Mouse (Mus musculus) liver, embryonic 14.5 days (tissue): ENCODE measurements around the gene Tifab. TPM values are rescaled to one million over a fixed set of nuclear protein-coding genes. Genes with fewer than 3 reads are reported as not detected.
A peak's percentile ranks its signal among the peaks of the same experiment; 100 is the strongest.

Experiments
- ATAC-seq: fragments of 200-750 bp; cut with Nextera tagmentation; 2 replicates; pipeline ENCODE4 v1.8.0; 2017; ENCODE audit warnings: moderate number of reproducible peaks, mild to moderate bottlenecking, moderate library complexity; ENCODE audit not compliant: insufficient read depth
- DNase-seq, 3 experiments: peaks; one replicate each; pipeline ENCODE4 v3.0.0-alpha.2; 2012 to 2013; ENCODE audit warnings: low read depth in 3 of 3, low spot score in 3 of 3
- H3K27ac ChIP-seq: fragments of 300-500 bp; sonication (generic); 2 replicates; pipeline ENCODE4 v1.5.1; 2014; ENCODE audit warnings: moderate library complexity, mild to moderate bottlenecking, control low read depth, inconsistent platforms
- H3K27me3 ChIP-seq: fragments of 300-500 bp; sonication (generic); 2 replicates; pipeline ENCODE4 v1.6.1; 2014; ENCODE audit warnings: mild to moderate bottlenecking, low read length, moderate library complexity; ENCODE audit not compliant: control insufficient read depth, insufficient read depth
- H3K36me3 ChIP-seq: fragments of 300-500 bp; sonication (generic); replicated peaks from 2 replicates; pipeline ENCODE4 v1.6.1; 2014; ENCODE audit warnings: low read depth; ENCODE audit not compliant: control insufficient read depth, insufficient read depth
- H3K4me1 ChIP-seq, 2 experiments: fragments of 200-500 bp in 1 of 2; fragments of 300-500 bp in 1 of 2; sonication (generic) in 1 of 2; replicated peaks; 2 replicates each; pipeline ENCODE4 v1.6.1; 2012 to 2014; ENCODE audit warnings: antibody characterized with exemption in 1 of 2, inconsistent platforms in 1 of 2, low read length in 1 of 2; ENCODE audit not compliant: control insufficient read depth in 2 of 2, insufficient read depth in 2 of 2
- H3K4me2 ChIP-seq: fragments of 300-500 bp; sonication (generic); 2 replicates; pipeline ENCODE4 v1.6.1; 2014; ENCODE audit warnings: low read depth, mild to moderate bottlenecking, control low read depth, moderate library complexity
- H3K4me3 ChIP-seq, 2 experiments: fragments of 200-500 bp in 1 of 2; fragments of 300-500 bp in 1 of 2; sonication (generic) in 1 of 2; 2 replicates each; pipeline ENCODE4 v1.5.1; 2012 to 2014; ENCODE audit warnings: low read depth in 2 of 2, low read length in 2 of 2, mild to moderate bottlenecking in 2 of 2, control low read depth in 1 of 2, inconsistent platforms in 1 of 2, moderate library complexity in 1 of 2; ENCODE audit not compliant: insufficient read depth in 1 of 2
- H3K9ac ChIP-seq: fragments of 300-500 bp; sonication (generic); replicated peaks from 2 replicates; pipeline ENCODE4 v1.6.1; 2014; ENCODE audit warnings: mild to moderate bottlenecking, control low read depth, moderate library complexity
- H3K9me3 ChIP-seq: fragments of 300-500 bp; sonication (generic); 2 replicates; pipeline ENCODE4 v1.6.1; 2016; ENCODE audit warnings: low read length, mixed read lengths; ENCODE audit not compliant: control insufficient read depth
- CTCF ChIP-seq: IDR thresholded peaks from 2 replicates; pipeline ENCODE4 v1.5.1; 2016; ENCODE audit warnings: antibody characterized with exemption, low read depth, control low read depth
- EP300 ChIP-seq: IDR thresholded peaks from 2 replicates; pipeline ENCODE4 v1.6.1; 2016; ENCODE audit warnings: antibody characterized with exemption, low read depth
- WGBS: fragments of 180-500 bp; shearing (Covaris S2); extraction: QIAGEN DNeasy Blood & Tissue Kit; methylation state at CpG from one replicate; pipeline ENCODE4 v1.1.7; 2014; ENCODE audit not compliant: insufficient replicate concordance; 5-methylcytosine and 5-hydroxymethylcytosine counted together
- polyA plus RNA-seq, 2 experiments: library from polyadenylated mRNA; depleted of rRNA in 1 of 2; stranded (reverse) in 1 of 2; unstranded in 1 of 2; fragments of >200 nt; fragmentation: Nextera tagmentation in 1 of 2; extraction: Ambion mirVana in 1 of 2; gene quantifications; 2 replicates each; pipeline versions ENCODE4 v1.2.1 to v1.2.3; 2012 to 2014

Gene Tifab
- polyA plus RNA-seq (2012; rRNA removed) (3.2 and 3.9 TPM in 2 replicates), polyA plus RNA-seq (2014; fragmentation: Nextera tagmentation; extraction: Ambion mirVana) (1.7 and 3.0 TPM in 2 replicates)

GRCm38 (mm10) chr13:56178416-56179035 lies at the start of gene Tifab:
TSS of gene Tifab (minus strand) at chr13:56178885.
- peak within 1 kb of the TSS; percentile 16 to 48 for H3K4me3 ChIP-seq
- H3K4me2 ChIP-seq, result no peak within 1 kb of the TSS
- H3K9me3 ChIP-seq, result no peaks in the 10 kb centered on the region
- TF ChIP-seq CTCF, result no peak
- TF ChIP-seq EP300, result no peak
- no peak within 1 kb of the TSS for H3K27ac ChIP-seq
- ATAC-seq (no peak), DNase-seq (no peak)
- H3K27me3 ChIP-seq, result no peaks in the 10 kb centered on the region
- no peaks in the 10 kb centered on the region for H3K36me3 ChIP-seq
- H3K9ac ChIP-seq, result no peak within 1 kb of the TSS
- WGBS, result 61% methylated on average over 16 of the region's 16 CpGs
- H3K4me1 ChIP-seq, result peaks cover 0 to 4% of the 10 kb centered on the region in 2 experiments; a peak in 1 of 4 replicates

GRCm38 (mm10) chr13:56226175-56226954 lies 47.7 kb upstream of the Tifab start:
- peaks cover 32% of the 10 kb centered on the region for H3K27me3 ChIP-seq

GRCm38 (mm10) chr13:56223625-56224024 lies 44.9 kb upstream of the Tifab start:
- DNase-seq, result no peak
- no peak for ATAC-seq
- Histone ChIP-seq H3K27ac (no peak overlapping the region), H3K27me3 (peaks cover 49% of the 10 kb centered on the region), H3K36me3 (no peaks in the 10 kb centered on the region), H3K9me3 (no peaks in the 10 kb centered on the region), H3K9ac (no peak overlapping the region), H3K4me1 (no peaks in the 10 kb centered on the region), H3K4me3 (no peak overlapping the region), H3K4me2 (no peak overlapping the region)
- 3% methylated on average over 21 of the region's 21 CpGs for WGBS
- TF ChIP-seq EP300 (no peak), CTCF (no peak)

More at GRCm38 (mm10) chr13:56226175-56226954, 47.7 kb upstream of the Tifab start:
- Histone ChIP-seq H3K9me3 (no peaks in the 10 kb centered on the region), H3K27ac (no peak overlapping the region), H3K9ac (no peak overlapping the region), H3K4me1 (no peaks in the 10 kb centered on the region), H3K4me2 (no peak overlapping the region), H3K4me3 (no peak overlapping the region), H3K36me3 (no peaks in the 10 kb centered on the region)
- TF ChIP-seq CTCF (no peak), EP300 (no peak)
- ATAC-seq (no peak), DNase-seq (no peak)
- WGBS, result 23% methylated on average over 10 of the region's 10 CpGs

- Histone ChIP-seq H3K36me3 (no peaks in the 10 kb centered on the region), H3K27me3 (peaks cover 49% of the 10 kb centered on the region)
- TF ChIP-seq CTCF (no peak), EP300 (no peak)
These were observed 44.2 kb upstream of the Tifab start for GRCm38 (mm10) chr13:56222849-56223246.

More at GRCm38 (mm10) chr13:56222849-56223246, 44.2 kb upstream of the Tifab start:
- Histone ChIP-seq H3K4me2 (no peak overlapping the region), H3K27ac (no peak overlapping the region), H3K9me3 (no peaks in the 10 kb centered on the region), H3K4me3 (no peak overlapping the region), H3K9ac (no peak overlapping the region), H3K4me1 (no peaks in the 10 kb centered on the region)
- 6% methylated on average over 4 of the region's 4 CpGs for WGBS
- ATAC-seq (no peak), DNase-seq (no peak)
